16 mouse cellular contexts compared by ENCODE assay signal in genomic region chr17:8533828-8534227, GRCm38 (mm10). TPM values are rescaled to one million over a fixed set of nuclear protein-coding genes. Genes with fewer than 3 reads are reported as not detected.
DNase-seq lines count a peak whose midpoint lies in the region; ATAC-seq and TF ChIP-seq lines count a peak whose summit lies in the region.
"Had no signal": no experiment of that assay in that cellular context is flagged by ENCODE, and none has a peak within 500 bp of the region (broad histone marks: within the 10 kb centered on the region; RNA-seq: fewer than 3 reads in every experiment).

No protein-coding gene starts in this region.

- no peak for TF ChIP-seq EP300 in MEL (IDR thresholded peaks at IDR 0.05; ENCODE audit: low read depth in 1 of 2, low read length in 2 of 2)

- no peak overlapping the region for H3K27ac ChIP-seq in hindbrain, postnatal 0 days
- H3K27ac ChIP-seq in hindbrain, embryonic 10.5 days, result no peak overlapping the region
- H3K27ac ChIP-seq in MEL (ENCODE audit: control insufficient read depth, low read depth, low read length), result no peak overlapping the region
- H3K27ac ChIP-seq: embryonic facial prominence, embryonic 10.5 days; hindbrain, embryonic 14.5 days; neural tube, embryonic 15.5 days had no signal

- H3K9ac ChIP-seq in hindbrain, postnatal 0 days (replicated peaks; ENCODE audit: low read length), result no peak overlapping the region
- H3K9ac ChIP-seq in MEL (ENCODE audit: control insufficient read depth, low read depth, low read length, poor library complexity, severe bottlenecking), result no peak overlapping the region
- H3K9ac ChIP-seq: hindbrain, embryonic 14.5 days; neural tube, embryonic 15.5 days had no signal

- H3K9me3 ChIP-seq in hindbrain, postnatal 0 days (ENCODE audit: low read length), result no peaks in the 10 kb centered on the region
- no peaks in the 10 kb centered on the region for H3K9me3 ChIP-seq in hindbrain, embryonic 10.5 days
- H3K9me3 ChIP-seq in MEL (replicated peaks; ENCODE audit: insufficient read depth, low read length), result no peaks in the 10 kb centered on the region
- H3K9me3 ChIP-seq: embryonic facial prominence, embryonic 10.5 days; neural tube, embryonic 15.5 days had no signal

- WGBS in hindbrain, postnatal 0 days, result 51% methylated on average over 3 of the region's 3 CpGs
- 53% methylated on average over 3 of the region's 3 CpGs for WGBS in hindbrain, embryonic 10.5 days

- no peaks in the 10 kb centered on the region for H3K79me2 ChIP-seq in MEL (ENCODE audit: control insufficient read depth, insufficient read depth, low read length, poor library complexity)

- no peak for DNase-seq in hindbrain, postnatal 0 days (ENCODE audit: low spot score)
- DNase-seq in hindbrain, embryonic 10.5 days (ENCODE audit: low spot score), result no peak
- peak; percentile 37 for DNase-seq in 416B (ENCODE audit: low read depth)
- DNase-seq in MEL (ENCODE audit: low read depth, low spot score), result peak; percentile 35
- no peak for DNase-seq in B cell, adult 2 months
- no peak for DNase-seq in left cerebral cortex, adult 9 months (ENCODE audit: low spot score in 2 of 2)
- no peak for DNase-seq in gastrocnemius, postnatal 36 days

- intact Hi-C loops in gastrocnemius, postnatal 36 days (cut with DNase I), result no loop called here

- peak; percentile 32 for TF ChIP-seq RAD21 in MEL (IDR thresholded peaks at IDR 0.05; ENCODE audit: low read depth, low read length)

- no peak overlapping the region for H3K4me2 ChIP-seq in hindbrain, postnatal 0 days (ENCODE audit: low read depth, low read length)
- H3K4me2 ChIP-seq: heart, embryonic 11.5 days; hindbrain, embryonic 14.5 days; neural tube, embryonic 15.5 days had no signal

- no peak for TF ChIP-seq POLR2A in MEL (IDR thresholded peaks at IDR 0.05; ENCODE audit: control insufficient read depth in 1 of 2, insufficient read depth in 1 of 2, low read depth in 1 of 2, low read length in 2 of 2, poor library complexity in 1 of 2)

- H3K36me3 ChIP-seq in hindbrain, postnatal 0 days (ENCODE audit: insufficient read depth, low read length), result no peaks in the 10 kb centered on the region
- no peaks in the 10 kb centered on the region for H3K36me3 ChIP-seq in hindbrain, embryonic 10.5 days
- no peaks in the 10 kb centered on the region for H3K36me3 ChIP-seq in MEL (ENCODE audit: control insufficient read depth in 1 of 2, insufficient read depth in 2 of 2, low read length in 2 of 2)
- H3K36me3 ChIP-seq: embryonic facial prominence, embryonic 10.5 days; neural tube, embryonic 15.5 days had no signal

- no peaks in the 10 kb centered on the region for H3K4me1 ChIP-seq in hindbrain, postnatal 0 days (ENCODE audit: insufficient read depth, low read length)
- H3K4me1 ChIP-seq in hindbrain, embryonic 10.5 days (replicated peaks), result no peaks in the 10 kb centered on the region
- H3K4me1 ChIP-seq in MEL (ENCODE audit: control insufficient read depth in 1 of 2, insufficient read depth in 2 of 2, low read length in 2 of 2), result no peaks in the 10 kb centered on the region
- H3K4me1 ChIP-seq: embryonic facial prominence, embryonic 10.5 days; neural tube, embryonic 15.5 days had no signal

- peak; percentile 40 for TF ChIP-seq CTCF in hindbrain, postnatal 0 days (IDR thresholded peaks at IDR 0.05; ENCODE audit: low read depth)
- TF ChIP-seq CTCF in MEL (IDR thresholded peaks at IDR 0.05 in 2 of 3, conservative IDR thresholded peaks at IDR 0.05 in 1 of 3; ENCODE audit: control insufficient read depth in 1 of 3, insufficient read depth in 1 of 3, low read depth in 2 of 3, low read length in 3 of 3, poor library complexity in 1 of 3, severe bottlenecking in 1 of 3), result peak; percentile 45 to 84 (median 76)

- H3K4me3 ChIP-seq in hindbrain, postnatal 0 days (ENCODE audit: low read length), result no peak overlapping the region
- H3K4me3 ChIP-seq in hindbrain, embryonic 10.5 days, result no peak overlapping the region
- no peak overlapping the region for H3K4me3 ChIP-seq in MEL (ENCODE audit: control insufficient read depth in 1 of 2, insufficient read depth in 1 of 2, low read depth in 2 of 2, low read length in 2 of 2)
- H3K4me3 ChIP-seq: embryonic facial prominence, embryonic 10.5 days; neural tube, embryonic 15.5 days had no signal

- no peaks in the 10 kb centered on the region for H3K27me3 ChIP-seq in hindbrain, postnatal 0 days (ENCODE audit: insufficient read depth, low read length)
- no peaks in the 10 kb centered on the region for H3K27me3 ChIP-seq in hindbrain, embryonic 10.5 days (ENCODE audit: insufficient read depth, poor library complexity, severe bottlenecking)
- H3K27me3 ChIP-seq in MEL (ENCODE audit: control insufficient read depth in 1 of 2, insufficient read depth in 2 of 2, low read length in 2 of 2), result no peaks in the 10 kb centered on the region; a peak in 1 of 4 replicates
- H3K27me3 ChIP-seq: neural tube, embryonic 15.5 days had no signal

- no peak for ATAC-seq in hindbrain, postnatal 0 days
- ATAC-seq in megakaryocyte progenitor cell, adult 5-6 weeks (replicated peaks; ENCODE audit: poor library complexity), result peak; percentile 55; the same call in 1 of the 2 replicates
- ATAC-seq: forebrain, embryonic 14.5 days had no signal

TF ChIP-seq in MEL, 35 proteins besides CTCF, POLR2A, EP300 and RAD21:
- TF ChIP-seq USF1 (IDR thresholded peaks at IDR 0.05; ENCODE audit: low read depth, low read length) (no peak), ZC3H11A (IDR thresholded peaks at IDR 0.05; ENCODE audit: low read depth, low read length) (peak; percentile 35), SMC3 (IDR thresholded peaks at IDR 0.05; ENCODE audit: low read depth, low read length) (peak; percentile 66)

RNA-seq across cellular contexts. Expression of gene Pde10a, which starts 8.7 kb away (rescaled TPM):
- 37.8 and 38.5 TPM in 2 replicates for total RNA-seq in hindbrain, postnatal 0 days (2014; rRNA removed)
- 8.2 and 8.4 TPM in 2 replicates for polyA plus RNA-seq in hindbrain, postnatal 0 days (2015; fragmentation: Nextera tagmentation; extraction: Ambion mirVana)
- polyA plus RNA-seq in hindbrain, embryonic 10.5 days (2016; fragmentation: Nextera tagmentation; extraction: Ambion mirVana), result 4.4 and 7.2 TPM in 2 replicates
- 2.8 and 3.1 TPM in 2 replicates for total RNA-seq in MEL (2012; rRNA removed)
- polyA plus RNA-seq in MEL (2012; ENCODE audit: insufficient read depth in 1 of 2, insufficient read length in 2 of 2, low read depth in 1 of 2, low replicate concordance in 2 of 2, missing spikeins in 1 of 2), result 1 to 10 TPM in 1 of 2 experiments, not detected in 1; 6.9 TPM
- 0.10 TPM in 1 of 2 replicates, not detected in the other for total RNA-seq in megakaryocyte progenitor cell, adult 5-6 weeks (2015)
- 0.04 TPM in 1 of 2 replicates, not detected in the other for total RNA-seq in megakaryocyte progenitor cell, adult 5-6 weeks (2017)
- total RNA-seq in gastrocnemius, postnatal 36 days (2021), result 1 to 10 TPM; 3.9 to 4.5 TPM

RNA-seq across cellular contexts. Expression of gene Gm17087, which starts 32.9 kb away (rescaled TPM):
- total RNA-seq in hindbrain, postnatal 0 days (2014; rRNA removed), result not detected in 2 replicates
- not detected in 2 replicates for polyA plus RNA-seq in hindbrain, postnatal 0 days (2015; fragmentation: Nextera tagmentation; extraction: Ambion mirVana)
- polyA plus RNA-seq in hindbrain, embryonic 10.5 days (2016; fragmentation: Nextera tagmentation; extraction: Ambion mirVana), result not detected in 2 replicates
- total RNA-seq in MEL (2012; rRNA removed), result not detected in 2 replicates
- under 1 TPM in 1 of 2 experiments, not detected in 1; 0.17 TPM for polyA plus RNA-seq in MEL (2012; ENCODE audit: insufficient read depth in 1 of 2, insufficient read length in 2 of 2, low read depth in 1 of 2, low replicate concordance in 2 of 2, missing spikeins in 1 of 2)
- not detected in 2 replicates for total RNA-seq in megakaryocyte progenitor cell, adult 5-6 weeks (2015)
- not detected in 2 replicates for total RNA-seq in megakaryocyte progenitor cell, adult 5-6 weeks (2017)
- total RNA-seq in gastrocnemius, postnatal 36 days (2021), result not detected
- total RNA-seq: layer of hippocampus, adult 18-20 months had no signal
- polyA plus RNA-seq: embryonic facial prominence, embryonic 10.5 days; forebrain, embryonic 14.5 days; heart, embryonic 11.5 days; hindbrain, embryonic 14.5 days; limb, embryonic 14.5 days; neural tube, embryonic 15.5 days; spleen, adult 2 months had no signal

Comparison
In these comparisons a context has a peak if more than half of its experiments do, and no peak if none do; other contexts are left out.
1. DNase-seq: peak in 416B (single experiment) and MEL (single experiment); none in hindbrain, postnatal 0 days (single experiment), hindbrain, embryonic 10.5 days (single experiment), B cell, adult 2 months (0 of 2), left cerebral cortex, adult 9 months (0 of 2) and gastrocnemius, postnatal 36 days (0 of 2).